Mouse (Mus musculus): Measurements from ENCODE around the gene Cep97. TPM values are rescaled to one million over a fixed set of nuclear protein-coding genes. Genes with fewer than 3 reads are reported as not detected.

The Cep97 gene
- total RNA-seq, 1 experiment = 12.5 TPM

DNA sequence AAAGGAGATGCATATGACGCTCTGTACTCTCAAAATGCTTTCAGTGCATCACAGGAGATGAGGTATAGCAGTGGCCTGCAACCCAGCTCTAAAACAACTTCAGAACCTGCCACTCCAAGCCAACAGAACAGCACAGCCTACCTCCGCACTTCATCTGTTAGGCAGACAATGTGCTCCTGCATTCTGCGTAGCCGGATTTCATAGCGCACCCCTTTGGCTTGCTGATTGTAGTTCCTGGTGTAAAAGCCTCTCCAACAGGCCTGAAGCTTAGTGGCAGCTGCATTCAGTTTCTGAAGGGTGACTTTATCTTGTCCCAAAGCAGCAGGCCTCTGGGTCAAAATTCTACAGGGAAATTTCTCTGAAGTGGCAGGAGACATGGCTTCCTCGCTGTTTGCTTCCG lies 19.9 kb downstream of the Cep97 start:
- Histone ChIP-seq H3K9me3 (ENCODE audit: control insufficient read depth, insufficient read depth, low read depth, low read length) (no peaks in the 10 kb centered on the region), H3K27ac (ENCODE audit: insufficient read depth, low read depth, low read length, poor library complexity, severe bottlenecking) (no peak overlapping the region), H3K4me1 (ENCODE audit: control insufficient read depth in 2 of 2, insufficient read depth in 2 of 2, low read length in 2 of 2, poor library complexity in 1 of 2) (no peaks in the 10 kb centered on the region), H3K36me3 (ENCODE audit: control insufficient read depth, insufficient read depth, low read length, poor library complexity, severe bottlenecking) (peaks cover 12% of the 10 kb centered on the region), H3K9ac (ENCODE audit: insufficient read depth, low read depth, low read length, poor library complexity, severe bottlenecking) (no peak overlapping the region), H3K4me3 (ENCODE audit: insufficient read depth in 1 of 2, low read depth in 1 of 2, low read length in 2 of 2, poor library complexity in 1 of 2, severe bottlenecking in 1 of 2) (no peak overlapping the region)
- no peak for TF ChIP-seq ZNF384 (IDR thresholded peaks at IDR 0.05; ENCODE audit: low read depth, low read length)
- no peak for TF ChIP-seq ZC3H11A (IDR thresholded peaks at IDR 0.05; ENCODE audit: borderline replicate concordance, low read depth, low read length)
- TF ChIP-seq HCFC1 (IDR thresholded peaks at IDR 0.05; ENCODE audit: borderline replicate concordance, insufficient read depth, low read length) = no peak
- TF ChIP-seq MAFK (IDR thresholded peaks at IDR 0.05; ENCODE audit: insufficient read depth, low read depth, low read length) = no peak
- TF ChIP-seq CHD2 (IDR thresholded peaks at IDR 0.05; ENCODE audit: low read depth, low read length) = no peak
- no peak for DNase-seq (ENCODE audit: low read depth, low spot score)
- in situ Hi-C loops (cut with MboI; ENCODE audit: low sequenced_read_pairs in 2 of 2, unreplicated experiment in 2 of 2) = no loop called here

DNA sequence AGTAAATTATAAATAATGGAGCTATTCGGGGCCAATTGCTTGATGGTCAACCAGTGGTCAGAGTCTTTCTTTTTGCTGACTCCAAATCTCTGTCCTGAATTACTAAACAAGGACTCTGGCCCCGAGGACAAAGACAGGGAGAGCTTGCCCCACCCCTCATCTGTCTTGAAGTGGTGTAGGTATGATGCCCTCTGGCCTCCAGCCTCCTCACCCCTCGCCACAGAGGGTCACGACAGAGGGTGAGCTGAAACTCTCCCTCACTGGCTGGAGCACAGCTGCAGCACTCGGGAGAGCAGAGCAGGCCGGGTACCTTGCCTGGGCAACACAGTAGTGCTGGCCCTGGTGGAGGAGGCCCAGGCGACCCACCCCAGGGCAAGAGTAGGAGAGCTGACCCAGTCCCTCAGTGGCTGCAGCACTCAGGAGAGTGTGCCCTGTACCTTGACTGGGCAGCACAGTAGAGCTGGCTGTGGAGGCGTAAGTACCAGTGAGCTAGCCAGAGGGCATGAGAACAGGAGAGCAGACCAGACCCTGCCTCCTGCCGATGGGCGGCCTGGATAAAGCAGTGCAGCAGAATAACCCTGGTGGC lies 24.4 kb downstream of the Cep97 start:
- no peak overlapping the region for H3K9ac ChIP-seq (ENCODE audit: insufficient read depth, low read depth, low read length, poor library complexity, severe bottlenecking)
- H3K36me3 ChIP-seq (ENCODE audit: control insufficient read depth, insufficient read depth, low read length, poor library complexity, severe bottlenecking) = peaks cover 11% of the 10 kb centered on the region
- H3K9me3 ChIP-seq (ENCODE audit: control insufficient read depth, insufficient read depth, low read depth, low read length) = no peaks in the 10 kb centered on the region
- H3K4me3 ChIP-seq (ENCODE audit: insufficient read depth in 1 of 2, low read depth in 1 of 2, low read length in 2 of 2, poor library complexity in 1 of 2, severe bottlenecking in 1 of 2) = no peak overlapping the region
- peaks cover 0 to 2% of the 10 kb centered on the region in 2 experiments; a peak in 1 of 4 replicates for H3K4me1 ChIP-seq (ENCODE audit: control insufficient read depth in 2 of 2, insufficient read depth in 2 of 2, low read length in 2 of 2, poor library complexity in 1 of 2)
- H3K27ac ChIP-seq (ENCODE audit: insufficient read depth, low read depth, low read length, poor library complexity, severe bottlenecking) = no peak overlapping the region
- DNase-seq (ENCODE audit: low read depth, low spot score) = no peak
- in situ Hi-C loops (cut with MboI; ENCODE audit: low sequenced_read_pairs in 2 of 2, unreplicated experiment in 2 of 2) = no loop called here
- TF ChIP-seq ZNF384 (IDR thresholded peaks at IDR 0.05; ENCODE audit: low read depth, low read length) (no peak), HCFC1 (IDR thresholded peaks at IDR 0.05; ENCODE audit: borderline replicate concordance, insufficient read depth, low read length) (no peak), CHD2 (IDR thresholded peaks at IDR 0.05; ENCODE audit: low read depth, low read length) (no peak), MAFK (IDR thresholded peaks at IDR 0.05; ENCODE audit: insufficient read depth, low read depth, low read length) (no peak), ZC3H11A (IDR thresholded peaks at IDR 0.05; ENCODE audit: borderline replicate concordance, low read depth, low read length) (no peak)

DNA sequence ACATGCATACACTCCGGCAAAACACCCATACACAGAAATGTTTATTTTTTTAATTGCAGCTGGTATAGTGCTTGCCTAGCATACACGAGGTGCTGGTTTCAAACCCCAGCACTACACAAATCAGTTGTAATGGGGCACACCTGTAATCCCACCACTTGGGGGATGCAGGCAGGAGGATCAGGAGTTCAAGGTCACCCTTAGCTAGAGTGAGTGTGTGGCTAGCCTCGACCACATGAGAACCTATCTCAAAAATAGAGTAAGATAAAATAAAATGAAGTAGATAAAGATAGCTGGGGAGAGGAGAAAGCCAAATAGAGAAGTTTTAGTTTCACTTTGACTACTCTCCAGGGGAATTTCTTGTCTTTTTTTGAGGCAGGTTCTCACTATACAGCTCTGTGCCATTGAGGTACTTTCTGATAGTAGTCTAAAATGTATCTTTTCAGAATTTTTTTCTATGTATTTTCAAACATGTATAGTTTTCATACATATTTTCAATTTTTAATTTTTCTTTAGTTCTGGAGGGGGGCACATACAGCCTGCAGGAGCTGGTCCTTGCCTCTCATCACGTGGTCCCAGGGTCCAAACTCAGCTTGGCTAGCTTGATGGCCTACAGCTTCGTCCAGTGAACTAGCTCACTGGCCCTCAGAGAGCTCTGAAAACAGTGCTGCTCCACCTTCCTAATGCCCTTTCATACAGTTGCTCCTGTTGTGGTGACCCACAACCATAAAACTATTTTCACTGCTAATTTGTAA lies 27.6 kb downstream of the Cep97 start:
- Histone ChIP-seq H3K36me3 (ENCODE audit: control insufficient read depth, insufficient read depth, low read length, poor library complexity, severe bottlenecking) (peaks cover 7% of the 10 kb centered on the region; the same call in 1 of the 2 replicates), H3K4me3 (ENCODE audit: insufficient read depth in 1 of 2, low read depth in 1 of 2, low read length in 2 of 2, poor library complexity in 1 of 2, severe bottlenecking in 1 of 2) (no peak overlapping the region), H3K4me1 (ENCODE audit: control insufficient read depth in 2 of 2, insufficient read depth in 2 of 2, low read length in 2 of 2, poor library complexity in 1 of 2) (peaks cover 0 to 4% of the 10 kb centered on the region in 2 experiments; a peak in 1 of 4 replicates), H3K27ac (ENCODE audit: insufficient read depth, low read depth, low read length, poor library complexity, severe bottlenecking) (no peak overlapping the region), H3K9me3 (ENCODE audit: control insufficient read depth, insufficient read depth, low read depth, low read length) (no peaks in the 10 kb centered on the region), H3K9ac (ENCODE audit: insufficient read depth, low read depth, low read length, poor library complexity, severe bottlenecking) (no peak overlapping the region)
- in situ Hi-C loops (cut with MboI; ENCODE audit: low sequenced_read_pairs in 2 of 2, unreplicated experiment in 2 of 2) = no loop called here
- no peak for TF ChIP-seq ZC3H11A (IDR thresholded peaks at IDR 0.05; ENCODE audit: borderline replicate concordance, low read depth, low read length)
- no peak for DNase-seq (ENCODE audit: low read depth, low spot score)

DNA sequence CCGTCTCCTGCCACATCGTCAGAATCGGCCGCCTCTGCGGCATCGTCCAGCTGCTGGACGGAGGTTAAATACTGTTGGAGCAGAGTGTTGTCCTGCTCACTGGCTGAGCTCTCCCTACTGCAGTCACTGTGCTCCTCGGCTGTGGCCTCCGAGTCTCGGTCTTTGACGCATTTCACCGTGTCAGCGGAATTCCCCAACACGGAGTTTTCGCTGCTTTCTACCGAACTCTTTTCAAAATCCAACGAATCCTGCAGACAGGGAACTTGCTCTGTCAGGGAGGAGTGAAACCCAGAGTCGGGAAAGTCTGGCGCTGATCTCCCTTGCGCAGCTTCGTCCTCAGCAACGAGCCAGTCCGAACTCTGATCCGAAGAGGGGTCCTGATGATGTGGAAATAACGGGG lies 29.3 kb downstream of the Cep97 start:
- no peak for TF ChIP-seq CHD2 (IDR thresholded peaks at IDR 0.05; ENCODE audit: low read depth, low read length)
- no peak for TF ChIP-seq HCFC1 (IDR thresholded peaks at IDR 0.05; ENCODE audit: borderline replicate concordance, insufficient read depth, low read length)
- no peak for TF ChIP-seq ZC3H11A (IDR thresholded peaks at IDR 0.05; ENCODE audit: borderline replicate concordance, low read depth, low read length)
- no peak for TF ChIP-seq ZNF384 (IDR thresholded peaks at IDR 0.05; ENCODE audit: low read depth, low read length)
- no peak for TF ChIP-seq MAFK (IDR thresholded peaks at IDR 0.05; ENCODE audit: insufficient read depth, low read depth, low read length)
- Histone ChIP-seq H3K9ac (ENCODE audit: insufficient read depth, low read depth, low read length, poor library complexity, severe bottlenecking) (peak overlapping the region; percentile 23; the same call in 1 of the 2 replicates), H3K27ac (ENCODE audit: insufficient read depth, low read depth, low read length, poor library complexity, severe bottlenecking) (no peak overlapping the region), H3K4me3 (ENCODE audit: insufficient read depth in 1 of 2, low read depth in 1 of 2, low read length in 2 of 2, poor library complexity in 1 of 2, severe bottlenecking in 1 of 2) (peak overlapping the region in 1 of 2 experiments; percentile 19; a peak in 2 of 4 replicates), H3K9me3 (ENCODE audit: control insufficient read depth, insufficient read depth, low read depth, low read length) (no peaks in the 10 kb centered on the region), H3K36me3 (ENCODE audit: control insufficient read depth, insufficient read depth, low read length, poor library complexity, severe bottlenecking) (peaks cover 7% of the 10 kb centered on the region; the same call in 1 of the 2 replicates), H3K4me1 (ENCODE audit: control insufficient read depth in 2 of 2, insufficient read depth in 2 of 2, low read length in 2 of 2, poor library complexity in 1 of 2) (peaks cover 0 to 4% of the 10 kb centered on the region in 2 experiments; a peak in 1 of 4 replicates)
- in situ Hi-C loops (cut with MboI; ENCODE audit: low sequenced_read_pairs in 2 of 2, unreplicated experiment in 2 of 2) = no loop called here
- DNase-seq (ENCODE audit: low read depth, low spot score) = no peak

Measured in ES-E14 (cell line).